Mouse (Mus musculus): ENCODE measurements around the gene Ldlrap1.

Gene Ldlrap1

GRCm38 (mm10) chr4:134713937-134714336, 53.9 kb downstream of the Ldlrap1 start:
- DNase-seq (ENCODE audit: low read depth, low spot score), result peak; percentile 60

- no peak for DNase-seq (ENCODE audit: low read depth, low spot score)
Observed at GRCm38 (mm10) chr4:134705311-134705710, 62.5 kb downstream of the Ldlrap1 start.

DNA sequence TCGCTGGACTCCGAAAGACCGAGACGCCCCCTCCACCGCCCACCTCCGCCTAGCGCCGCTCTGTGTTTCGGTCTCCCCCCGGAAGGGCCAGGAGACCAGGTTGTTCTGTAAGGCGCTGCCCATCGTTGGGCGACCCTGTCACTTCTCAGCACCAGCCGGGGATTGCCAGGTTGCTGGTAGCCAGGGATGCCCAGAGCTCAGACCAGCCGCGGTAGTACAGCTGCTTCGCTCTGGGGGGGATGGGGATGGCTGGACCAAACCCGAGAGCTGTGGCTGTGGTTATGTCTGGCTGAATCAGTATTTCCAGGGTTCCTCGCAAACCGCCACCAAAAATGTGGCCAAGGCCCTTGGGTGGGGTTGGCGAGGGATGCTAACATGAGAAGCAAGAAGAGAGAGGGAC, 63.2 kb downstream of the Ldlrap1 start:
- no peak for DNase-seq (ENCODE audit: low read depth, low spot score)

DNA sequence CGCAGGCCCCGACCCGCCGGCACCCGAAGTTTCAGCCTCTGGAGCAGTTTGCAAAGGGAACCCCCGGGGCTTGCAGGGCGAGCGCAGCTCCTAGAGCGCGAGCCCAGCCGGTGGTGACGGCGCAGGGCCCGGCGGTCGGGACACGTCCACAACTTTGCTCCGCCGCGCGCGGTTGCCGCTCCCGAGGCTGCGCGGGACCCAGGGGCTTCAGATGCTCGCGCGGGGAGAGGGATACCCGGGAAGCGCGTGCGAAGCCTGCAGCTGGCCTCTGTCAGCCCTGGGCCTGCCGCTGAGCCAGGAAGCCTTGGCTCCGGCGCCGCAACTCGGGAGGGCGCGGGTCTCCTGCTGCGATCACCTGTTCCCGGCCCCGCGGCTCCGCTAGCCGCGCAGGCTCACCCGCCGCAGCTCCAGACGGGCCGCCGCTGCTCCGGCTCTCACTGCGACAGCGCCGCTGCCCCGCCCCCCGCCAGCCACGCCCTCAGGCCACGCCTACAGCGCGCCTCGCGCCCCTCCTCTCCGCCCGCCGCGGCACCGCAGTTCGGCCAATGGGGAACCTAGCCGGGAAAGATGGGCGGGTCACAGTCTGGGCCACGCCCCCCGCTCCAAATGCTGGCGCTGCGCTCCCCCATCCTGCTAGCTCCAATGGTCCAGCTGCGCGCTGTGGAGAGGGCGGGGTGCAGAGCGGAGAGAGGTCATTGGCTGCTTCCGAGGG, 63.8 kb downstream of the Ldlrap1 start, which contains the start of gene Man1c1:
Man1c1 (minus strand) TSS at position 456 of the 712 bp plus-strand sequence.
- DNase-seq (ENCODE audit: low read depth, low spot score), result peak; percentile 70

DNA sequence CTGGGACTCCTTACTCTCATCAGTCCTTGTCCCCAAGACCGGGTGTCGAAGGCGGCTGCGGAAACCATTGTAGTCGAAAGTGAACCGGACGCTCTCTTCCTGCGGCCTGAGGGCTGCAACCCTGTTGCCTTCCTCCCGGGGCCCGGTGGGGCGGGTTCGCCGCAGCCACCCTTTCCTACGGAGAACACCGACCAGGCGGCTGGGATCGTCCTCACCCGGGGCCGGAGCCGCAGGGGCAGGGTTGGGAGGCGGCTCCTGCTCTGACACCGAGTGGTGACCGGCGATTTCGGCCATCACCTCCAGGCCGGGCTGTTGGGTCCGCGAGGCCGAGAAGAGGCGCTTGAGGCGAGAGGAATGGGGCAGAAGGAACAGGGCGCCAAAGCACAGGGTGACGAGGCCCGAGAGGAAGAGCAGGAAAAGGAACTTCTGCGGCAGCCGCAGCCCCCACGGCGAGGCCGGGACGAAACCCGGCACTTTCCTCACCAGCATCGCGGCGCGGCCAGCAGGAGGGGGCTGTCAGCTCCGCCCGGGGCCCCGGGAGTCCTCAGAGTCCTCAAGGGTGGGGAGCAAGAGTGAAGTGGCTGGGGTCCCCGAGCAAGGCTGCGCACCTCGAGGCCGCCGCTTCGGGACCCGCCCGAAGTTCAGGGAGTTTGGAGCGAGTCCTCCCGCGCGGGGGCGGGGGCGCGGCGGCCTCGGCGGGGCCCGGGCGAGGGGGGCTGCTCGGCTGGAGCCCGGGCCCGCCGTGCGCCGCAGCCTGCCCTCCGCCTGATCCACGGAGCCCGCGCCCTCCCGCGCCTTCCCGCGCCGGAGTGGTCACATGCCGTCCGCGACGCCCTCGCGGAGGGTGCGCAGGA, 64.6 kb downstream of the Ldlrap1 start:
- no peak for DNase-seq (ENCODE audit: low read depth, low spot score)

- no peak for DNase-seq (ENCODE audit: low read depth, low spot score)
Observed at GRCm38 (mm10) chr4:134701934-134702333, 65.9 kb downstream of the Ldlrap1 start.

DNA sequence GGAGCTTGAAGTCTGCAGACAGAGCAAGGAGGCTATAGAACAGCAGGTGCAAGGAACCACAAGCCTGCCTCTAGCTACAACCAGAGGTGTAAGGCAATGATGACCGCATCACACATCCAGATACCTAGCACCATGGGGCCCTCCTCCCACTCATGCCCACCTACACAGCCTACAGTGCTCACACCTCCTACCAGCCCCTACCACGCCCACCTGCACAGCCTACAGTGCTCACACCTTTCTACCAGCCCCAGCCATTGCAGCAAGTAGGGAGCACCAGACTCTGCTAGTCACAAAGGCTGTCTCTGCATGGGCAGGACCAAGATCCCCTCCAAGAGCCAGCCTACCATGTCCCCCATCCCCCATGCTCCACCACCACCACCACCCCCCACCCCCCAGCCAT, 66.9 kb downstream of the Ldlrap1 start:
- DNase-seq (ENCODE audit: low read depth, low spot score), result no peak

DNA sequence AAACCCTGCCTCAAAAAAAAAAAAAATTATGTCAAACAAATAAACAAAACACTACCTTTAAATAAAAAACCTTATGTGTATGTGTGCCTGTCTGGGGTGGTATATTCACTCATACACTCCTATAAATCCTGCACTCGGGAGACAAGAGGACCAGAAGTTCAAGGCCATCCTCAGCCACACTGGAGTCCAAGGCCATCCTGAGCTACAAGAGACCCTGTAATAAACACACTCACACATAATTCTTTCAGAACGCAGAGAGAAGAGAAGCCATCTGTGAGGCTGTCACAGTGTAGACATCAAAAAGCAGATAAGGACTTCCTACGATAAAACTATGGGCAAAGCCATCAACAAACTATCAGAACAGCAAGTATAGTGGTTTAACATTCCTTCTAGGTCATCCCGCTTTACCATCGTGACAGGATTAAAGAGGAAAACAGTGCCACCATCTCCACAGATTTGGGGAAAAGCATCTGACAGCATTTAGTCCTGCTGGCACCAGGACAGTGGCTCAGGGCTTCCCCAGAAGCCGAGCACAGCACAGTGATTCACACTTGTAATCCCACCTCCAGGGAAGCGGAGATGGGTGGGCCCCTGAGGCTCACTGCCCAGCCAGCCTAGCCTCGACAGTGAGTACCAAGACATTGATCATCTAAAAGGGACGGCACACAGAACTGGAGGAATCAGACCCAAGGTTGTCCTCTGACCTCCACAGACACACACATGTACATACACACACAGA, 74.5 kb downstream of the Ldlrap1 start:
- DNase-seq (ENCODE audit: low read depth, low spot score), result no peak

GRCm38 (mm10) chr4:134692388-134692787, 75.4 kb downstream of the Ldlrap1 start:
- DNase-seq (ENCODE audit: low read depth, low spot score), result no peak

Measured in c-Kit-negative CD71-positive TER-119-positive erythroid progenitor cells, embryonic 14.5 days (primary cell).